Mouse (Mus musculus) adrenal gland, postnatal 4 days (tissue): ENCODE measurements around the gene Arid3b. TPM values are rescaled to one million over a fixed set of nuclear protein-coding genes. Genes with fewer than 3 reads are reported as not detected.

Experiments used
- DNase-seq, 2 experiments: peaks; one replicate each; pipeline ENCODE4 v3.0.0; 2021 to 2022; ENCODE audit warnings: low spot score in 2 of 2, mixed read lengths in 2 of 2
- total RNA-seq, 2 experiments: library from RNA; stranded (reverse); gene quantifications; 2 replicates each; pipeline ENCODE4 v1.2.3; 2021

Arid3b gene
- total RNA-seq, 2 experiments from 2014 or later: 4.1 to 6.3 TPM

GRCm38 (mm10) chr9:57797456-57797855, 39.1 kb downstream of the Arid3b start:
- DNase-seq: no peak

GRCm38 (mm10) chr9:57789733-57790132, 46.9 kb downstream of the Arid3b start:
- no peak for DNase-seq

- no peak for DNase-seq
These were observed 53.9 kb downstream of the Arid3b start for GRCm38 (mm10) chr9:57782656-57783055.

GRCm38 (mm10) chr9:57775736-57776135, 60.9 kb downstream of the Arid3b start:
- no peak for DNase-seq

- no peak for DNase-seq
These were observed 61.6 kb downstream of the Arid3b start for GRCm38 (mm10) chr9:57775026-57775425.

GRCm38 (mm10) chr9:57774168-57774567, 62.4 kb downstream of the Arid3b start:
- no peak for DNase-seq

GRCm38 (mm10) chr9:57773754-57774153, 62.8 kb downstream of the Arid3b start:
- no peak for DNase-seq

GRCm38 (mm10) chr9:57770836-57771235, 65.8 kb downstream of the Arid3b start:
- no peak for DNase-seq

- no peak for DNase-seq
These were observed 66.4 kb downstream of the Arid3b start for GRCm38 (mm10) chr9:57770214-57770613.

GRCm38 (mm10) chr9:57769539-57770069, 67.0 kb downstream of the Arid3b start:
- no peak for DNase-seq

- no peak for DNase-seq
These were observed 69.4 kb downstream of the Arid3b start for GRCm38 (mm10) chr9:57767231-57767630.

- no peak for DNase-seq
These were observed 70.2 kb downstream of the Arid3b start for GRCm38 (mm10) chr9:57766431-57766830.

GRCm38 (mm10) chr9:57765364-57766351, 70.9 kb downstream of the Arid3b start, which contains the start of gene Clk3:
Gene Clk3 (minus strand): TSS chr9:57765860.
- DNase-seq: peak in 1 of 2 experiments; percentile 31

- DNase-seq: peak; percentile 89 to 94
These were observed 71.6 kb downstream of the Arid3b start for GRCm38 (mm10) chr9:57764974-57765363.

GRCm38 (mm10) chr9:57764147-57764973, 72.2 kb downstream of the Arid3b start:
- peak; percentile 72 to 73 for DNase-seq

- no peak for DNase-seq
These were observed 74.0 kb downstream of the Arid3b start for GRCm38 (mm10) chr9:57762563-57762991.

GRCm38 (mm10) chr9:57761563-57762551, 74.7 kb downstream of the Arid3b start:
- DNase-seq: no peak

GRCm38 (mm10) chr9:57760416-57761146, 76.0 kb downstream of the Arid3b start:
- no peak for DNase-seq

- DNase-seq: peak; percentile 42 to 62
These were observed 77.3 kb downstream of the Arid3b start for GRCm38 (mm10) chr9:57759289-57759688.
